Mouse (Mus musculus): ENCODE measurements around the gene Slc17a4. TPM values are rescaled to one million over a fixed set of nuclear protein-coding genes. Genes with fewer than 3 reads are reported as not detected.

Slc17a4 gene
- polyA plus RNA-seq, 1 experiment from 2014 or later, result 0.21 TPM

- Histone ChIP-seq H3K9ac (ENCODE audit: low read length) (no peak overlapping the region), H3K9me3 (ENCODE audit: control insufficient read depth, low read length) (no peaks in the 10 kb centered on the region), H3K4me1 (replicated peaks; ENCODE audit: control insufficient read depth, insufficient read depth) (no peaks in the 10 kb centered on the region), H3K27me3 (ENCODE audit: control insufficient read depth, insufficient read depth, low read length) (no peaks in the 10 kb centered on the region), H3K36me3 (ENCODE audit: control insufficient read depth, insufficient read depth, low read length) (no peaks in the 10 kb centered on the region), H3K4me2 (replicated peaks; ENCODE audit: low read depth) (no peak overlapping the region), H3K4me3 (ENCODE audit: low read depth, low read length) (no peak overlapping the region), H3K27ac (replicated peaks) (no peak overlapping the region)
- DNase-seq (ENCODE audit: low spot score), result no peak
- WGBS, result 57% methylated on average over 3 of the region's 3 CpGs
- no peak for ATAC-seq (ENCODE audit: low FRiP score, low TSS enrichment)
- TF ChIP-seq CTCF (IDR thresholded peaks at IDR 0.05; ENCODE audit: low read depth), result no peak
- TF ChIP-seq EP300 (optimal IDR thresholded peaks at IDR 0.05), result no peak
Measured at GRCm38 (mm10) chr13:23856401-23856800, 58.4 kb downstream of the Slc17a4 start.

DNA sequence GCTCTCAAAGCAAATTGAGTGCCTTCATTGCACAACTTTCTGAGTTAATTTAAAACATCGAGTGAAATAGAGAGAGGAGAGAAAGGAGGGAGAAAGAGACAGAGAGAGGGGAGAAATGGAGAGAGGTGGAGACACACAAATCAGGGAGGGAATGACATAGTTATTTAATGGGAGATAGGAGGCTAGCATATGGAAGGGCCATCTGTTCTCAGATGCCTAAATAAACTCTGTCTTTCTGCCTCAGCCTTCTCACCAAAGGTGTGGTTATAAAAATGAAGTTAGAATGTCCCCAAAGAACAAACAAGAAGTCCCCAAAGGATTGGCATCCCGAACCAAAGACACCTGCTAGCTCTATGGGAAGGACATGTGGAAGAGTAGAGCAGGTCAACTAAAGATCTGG lies 65.5 kb downstream of the Slc17a4 start:
- H3K4me2 ChIP-seq (replicated peaks; ENCODE audit: low read depth), result no peak overlapping the region
- WGBS, result 77% methylated on average over 2 of the region's 2 CpGs
- no peaks in the 10 kb centered on the region for H3K36me3 ChIP-seq (ENCODE audit: control insufficient read depth, insufficient read depth, low read length)
- TF ChIP-seq CTCF (IDR thresholded peaks at IDR 0.05; ENCODE audit: low read depth), result no peak
- no peak for TF ChIP-seq EP300 (optimal IDR thresholded peaks at IDR 0.05)
- no peaks in the 10 kb centered on the region for H3K4me1 ChIP-seq (replicated peaks; ENCODE audit: control insufficient read depth, insufficient read depth)
- DNase-seq (ENCODE audit: low spot score) (no peak), ATAC-seq (ENCODE audit: low FRiP score, low TSS enrichment) (no peak)
- no peak overlapping the region for H3K9ac ChIP-seq (ENCODE audit: low read length)
- no peaks in the 10 kb centered on the region for H3K9me3 ChIP-seq (ENCODE audit: control insufficient read depth, low read length)
- H3K27ac ChIP-seq (replicated peaks), result no peak overlapping the region
- no peak overlapping the region for H3K4me3 ChIP-seq (ENCODE audit: low read depth, low read length)
- H3K27me3 ChIP-seq (ENCODE audit: control insufficient read depth, insufficient read depth, low read length), result no peaks in the 10 kb centered on the region

Small RNA genes within 50 kb of the gene (microRNA-seq; reads per million reads assigned to microRNA genes)
- gene Gm44344, result not detected

Other genes starting within 250 kb of the Slc17a4 start
- gene Hist1h2ac, start 231.1 kb downstream of the Slc17a4 start, polyA plus RNA-seq (2015; fragmentation: Nextera tagmentation; extraction: Ambion mirVana), result 0.57 and 0.74 TPM in 2 replicates
- 105 and 115 TPM in 2 replicates for gene Hist1h2bc, start 230.8 kb downstream of the Slc17a4 start, polyA plus RNA-seq (2015; fragmentation: Nextera tagmentation; extraction: Ambion mirVana)
- gene Hist1h1t, start 219.2 kb downstream of the Slc17a4 start, polyA plus RNA-seq (2015; fragmentation: Nextera tagmentation; extraction: Ambion mirVana), result not detected in 2 replicates
- 2.1 and 3.2 TPM in 2 replicates for gene Hist1h4c, start 216.6 kb downstream of the Slc17a4 start, polyA plus RNA-seq (2015; fragmentation: Nextera tagmentation; extraction: Ambion mirVana)
- 11.2 and 12.9 TPM in 2 replicates for gene Hfe, start 204.2 kb downstream of the Slc17a4 start, polyA plus RNA-seq (2015; fragmentation: Nextera tagmentation; extraction: Ambion mirVana)
- gene Hist1h1c, start 176.2 kb downstream of the Slc17a4 start, polyA plus RNA-seq (2015; fragmentation: Nextera tagmentation; extraction: Ambion mirVana), result 96.1 and 104 TPM in 2 replicates
- gene Hist1h3c, start 169.4 kb downstream of the Slc17a4 start, polyA plus RNA-seq (2015; fragmentation: Nextera tagmentation; extraction: Ambion mirVana), result 1.2 and 1.8 TPM in 2 replicates
- 0.40 and 0.91 TPM in 2 replicates for gene Hist1h2bb, start 168.3 kb downstream of the Slc17a4 start, polyA plus RNA-seq (2015; fragmentation: Nextera tagmentation; extraction: Ambion mirVana)
- 7.3 and 15.7 TPM in 2 replicates for gene Hist1h2ab, start 163.9 kb downstream of the Slc17a4 start, polyA plus RNA-seq (2015; fragmentation: Nextera tagmentation; extraction: Ambion mirVana)
- gene Hist1h3b, start 162.7 kb downstream of the Slc17a4 start, polyA plus RNA-seq (2015; fragmentation: Nextera tagmentation; extraction: Ambion mirVana), result 3.9 and 6.7 TPM in 2 replicates
- gene Hist1h4b, start 158.0 kb downstream of the Slc17a4 start, polyA plus RNA-seq (2015; fragmentation: Nextera tagmentation; extraction: Ambion mirVana), result 0.46 and 2.0 TPM in 2 replicates
- 0.34 and 0.80 TPM in 2 replicates for gene Hist1h4a, start 153.8 kb downstream of the Slc17a4 start, polyA plus RNA-seq (2015; fragmentation: Nextera tagmentation; extraction: Ambion mirVana)
- gene Hist1h3a, start 152.6 kb downstream of the Slc17a4 start, polyA plus RNA-seq (2015; fragmentation: Nextera tagmentation; extraction: Ambion mirVana), result 1.9 and 3.7 TPM in 2 replicates
- gene Hist1h1a, start 151.3 kb downstream of the Slc17a4 start, polyA plus RNA-seq (2015; fragmentation: Nextera tagmentation; extraction: Ambion mirVana), result 0.64 and 1.4 TPM in 2 replicates
- 0.18 and 0.29 TPM in 2 replicates for gene Trim38, start 145.1 kb downstream of the Slc17a4 start, polyA plus RNA-seq (2015; fragmentation: Nextera tagmentation; extraction: Ambion mirVana)
- 0.59 and 0.61 TPM in 2 replicates for gene Slc17a2, start 108.0 kb downstream of the Slc17a4 start, polyA plus RNA-seq (2015; fragmentation: Nextera tagmentation; extraction: Ambion mirVana)
- not detected in 2 replicates for gene Slc17a3, start 75.6 kb downstream of the Slc17a4 start, polyA plus RNA-seq (2015; fragmentation: Nextera tagmentation; extraction: Ambion mirVana)
- gene Slc17a1, start 47.3 kb downstream of the Slc17a4 start, polyA plus RNA-seq (2015; fragmentation: Nextera tagmentation; extraction: Ambion mirVana), result not detected in 2 replicates
- not detected in 2 replicates for gene Hist1h2ba, start 19.1 kb upstream of the Slc17a4 start, polyA plus RNA-seq (2015; fragmentation: Nextera tagmentation; extraction: Ambion mirVana)
- gene Hist1h2aa, start 19.5 kb upstream of the Slc17a4 start, polyA plus RNA-seq (2015; fragmentation: Nextera tagmentation; extraction: Ambion mirVana), result not detected in 2 replicates
- 10.9 and 11.3 TPM in 2 replicates for gene Scgn, start 76.2 kb upstream of the Slc17a4 start, polyA plus RNA-seq (2015; fragmentation: Nextera tagmentation; extraction: Ambion mirVana)

Data from stomach, postnatal 0 days (tissue).